In the genomic region with DNA sequence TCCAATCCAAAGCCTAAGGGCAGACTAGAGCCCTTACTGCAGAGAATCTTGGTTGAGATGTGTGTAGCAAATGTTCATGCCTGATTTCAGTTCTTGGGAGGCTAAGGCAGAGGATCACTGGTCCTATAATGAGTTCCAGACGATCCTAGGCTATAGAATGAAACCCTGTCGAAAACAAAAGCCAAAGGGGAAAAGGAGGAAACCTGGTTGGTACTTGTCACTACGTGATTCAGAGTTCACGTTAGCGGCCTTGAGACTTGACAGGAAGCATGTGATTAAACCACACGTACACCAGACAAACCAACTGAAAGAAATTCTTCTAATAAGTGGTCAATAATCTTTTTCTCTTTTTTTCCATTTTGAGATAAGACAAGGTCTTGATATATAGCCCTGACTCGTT, we compare ENCODE assay signal across 38 mouse cellular contexts. TPM values are rescaled to one million over a fixed set of nuclear protein-coding genes. Genes with fewer than 3 reads are reported as not detected.
DNase-seq lines count a peak whose midpoint lies in the region; ATAC-seq lines count a peak whose summit lies in the region.
"Had no signal": no experiment of that assay in that cellular context is flagged by ENCODE, and none has a peak within 500 bp of the region (broad histone marks: within the 10 kb centered on the region; RNA-seq: fewer than 3 reads in every experiment).

No protein-coding gene starts in this region.

- no peaks in the 10 kb centered on the region for H3K9me3 ChIP-seq in midbrain, embryonic 11.5 days (ENCODE audit: control insufficient read depth, low read length)
- no peaks in the 10 kb centered on the region for H3K9me3 ChIP-seq in midbrain, embryonic 10.5 days (replicated peaks)
- H3K9me3 ChIP-seq: embryonic facial prominence, embryonic 13.5 days; forebrain, embryonic 10.5 days; forebrain, embryonic 15.5 days; heart, embryonic 13.5 days; hindbrain, embryonic 10.5 days; hindbrain, embryonic 15.5 days; intestine, embryonic 15.5 days; limb, embryonic 12.5 days; liver, embryonic 15.5 days; midbrain, embryonic 12.5 days; stomach, embryonic 15.5 days had no signal

- H3K36me3 ChIP-seq in midbrain, embryonic 11.5 days (ENCODE audit: control insufficient read depth, insufficient read depth, low read length): no peaks in the 10 kb centered on the region
- H3K36me3 ChIP-seq in midbrain, embryonic 10.5 days: 0 out of 2 replicates have a peak, but pooled peaks cover 6% of the 10 kb centered on the region
- H3K36me3 ChIP-seq: embryonic facial prominence, embryonic 13.5 days; forebrain, embryonic 15.5 days; intestine, embryonic 15.5 days; liver, embryonic 15.5 days; midbrain, embryonic 12.5 days; stomach, embryonic 15.5 days had no signal

- H3K27ac ChIP-seq in midbrain, embryonic 11.5 days (ENCODE audit: low read depth, low read length): no peak overlapping the region
- no peak overlapping the region for H3K27ac ChIP-seq in midbrain, embryonic 10.5 days (replicated peaks)
- H3K27ac ChIP-seq: embryonic facial prominence, embryonic 13.5 days; forebrain, embryonic 10.5 days; forebrain, embryonic 15.5 days; heart, embryonic 13.5 days; hindbrain, embryonic 10.5 days; hindbrain, embryonic 15.5 days; intestine, embryonic 15.5 days; limb, embryonic 12.5 days; liver, embryonic 15.5 days; midbrain, embryonic 12.5 days; stomach, embryonic 15.5 days had no signal

- H3K4me3 ChIP-seq in midbrain, embryonic 11.5 days (ENCODE audit: low read depth, low read length): no peak overlapping the region
- H3K4me3 ChIP-seq in midbrain, embryonic 10.5 days: no peak overlapping the region
- H3K4me3 ChIP-seq: embryonic facial prominence, embryonic 13.5 days; forebrain, embryonic 10.5 days; forebrain, embryonic 15.5 days; heart, embryonic 13.5 days; hindbrain, embryonic 10.5 days; hindbrain, embryonic 15.5 days; intestine, embryonic 15.5 days; limb, embryonic 12.5 days; liver, embryonic 15.5 days; midbrain, embryonic 12.5 days; stomach, embryonic 15.5 days had no signal

- H3K4me1 ChIP-seq in midbrain, embryonic 11.5 days (ENCODE audit: control insufficient read depth, insufficient read depth, low read length): no peaks in the 10 kb centered on the region
- H3K4me1 ChIP-seq in midbrain, embryonic 10.5 days: peaks cover 5% of the 10 kb centered on the region; the same call in 1 of the 2 replicates
- H3K4me1 ChIP-seq: forebrain, embryonic 15.5 days; intestine, embryonic 15.5 days; stomach, embryonic 15.5 days had no signal

- 79% methylated on average over 7 of the region's 7 CpGs for WGBS in midbrain, embryonic 11.5 days
- WGBS in midbrain, embryonic 10.5 days: 80% methylated on average over 7 of the region's 7 CpGs

- no peak for ATAC-seq in midbrain, embryonic 11.5 days (ENCODE audit: low FRiP score)
- ATAC-seq: forebrain, embryonic 15.5 days; intestine, embryonic 15.5 days had no signal

- H3K4me2 ChIP-seq in midbrain, embryonic 11.5 days: no peak overlapping the region
- H3K4me2 ChIP-seq: embryonic facial prominence, embryonic 13.5 days; forebrain, embryonic 15.5 days; heart, embryonic 13.5 days; hindbrain, embryonic 15.5 days; intestine, embryonic 15.5 days; limb, embryonic 12.5 days; liver, embryonic 15.5 days; lung, embryonic 14.5 days; midbrain, embryonic 12.5 days; stomach, embryonic 15.5 days had no signal

- peak; percentile 64 for DNase-seq in midbrain, embryonic 11.5 days (ENCODE audit: low spot score, missing footprints)
- no peak for DNase-seq in midbrain, embryonic 10.5 days (ENCODE audit: low spot score)
- peak; percentile 40 for DNase-seq in T-cell, adult 2 months (ENCODE audit: low spot score)
- DNase-seq in induced T-regulatory cell, adult 2 months (ENCODE audit: low read depth): peak; percentile 71
- no peak for DNase-seq in adrenal gland, adult 18-20 months (ENCODE audit: low spot score in 2 of 2)
- no peak for DNase-seq in spleen, postnatal 10 days (ENCODE audit: low spot score in 2 of 2)
- no peak for DNase-seq in kidney, postnatal 25 days
- DNase-seq in spleen, postnatal 36 days (ENCODE audit: low spot score in 2 of 2): no peak
- DNase-seq: adrenal gland, adult 8-10 months; B cell, adult 2 months; cerebellum, adult 9-10 months; heart, postnatal 10 days; kidney, adult 8-10 months; kidney, postnatal 10 days; lung, embryonic 14.5 days; lung, postnatal 14 days had no signal

- no peaks in the 10 kb centered on the region for H3K27me3 ChIP-seq in midbrain, embryonic 11.5 days (ENCODE audit: control insufficient read depth, insufficient read depth, low read length)
- H3K27me3 ChIP-seq in midbrain, embryonic 10.5 days (ENCODE audit: low read depth, poor library complexity, severe bottlenecking): no peaks in the 10 kb centered on the region
- H3K27me3 ChIP-seq: embryonic facial prominence, embryonic 13.5 days; forebrain, embryonic 15.5 days; heart, embryonic 13.5 days; hindbrain, embryonic 15.5 days; intestine, embryonic 15.5 days; limb, embryonic 12.5 days; liver, embryonic 15.5 days; midbrain, embryonic 12.5 days; stomach, embryonic 15.5 days had no signal

- H3K9ac ChIP-seq in midbrain, embryonic 11.5 days (ENCODE audit: low read length): no peak overlapping the region
- H3K9ac ChIP-seq: embryonic facial prominence, embryonic 13.5 days; forebrain, embryonic 15.5 days; heart, embryonic 13.5 days; hindbrain, embryonic 15.5 days; intestine, embryonic 15.5 days; limb, embryonic 12.5 days; liver, embryonic 15.5 days; lung, embryonic 14.5 days; midbrain, embryonic 12.5 days; stomach, embryonic 15.5 days had no signal

RNA-seq across cellular contexts. Expression of gene Srrm2, which starts 7.0 kb away (rescaled TPM):
- 408 and 439 TPM in 2 replicates for polyA plus RNA-seq in midbrain, embryonic 11.5 days (2014; fragmentation: Nextera tagmentation; extraction: Ambion mirVana)
- 509 and 515 TPM in 2 replicates for polyA plus RNA-seq in midbrain, embryonic 10.5 days (2016; fragmentation: Nextera tagmentation; extraction: Ambion mirVana)
- total RNA-seq in adrenal gland, adult 18-20 months (2021): 100 to 1,000 TPM; 480 to 746 TPM

RNA-seq across cellular contexts. Expression of gene Flywch2, which starts 11.4 kb away (rescaled TPM):
- polyA plus RNA-seq in midbrain, embryonic 11.5 days (2014; fragmentation: Nextera tagmentation; extraction: Ambion mirVana): 20.4 and 20.9 TPM in 2 replicates
- 19.5 and 23.4 TPM in 2 replicates for polyA plus RNA-seq in midbrain, embryonic 10.5 days (2016; fragmentation: Nextera tagmentation; extraction: Ambion mirVana)
- total RNA-seq in adrenal gland, adult 18-20 months (2021): 10 to 100 TPM in 1 of 2 experiments, 1 to 10 TPM in 1; 8.2 to 10.9 TPM
- total RNA-seq: gastrocnemius, adult 8-10 months had no signal

RNA-seq across cellular contexts. Expression of gene Flywch1, which starts 25.9 kb away (rescaled TPM):
- 125 and 142 TPM in 2 replicates for polyA plus RNA-seq in midbrain, embryonic 11.5 days (2014; fragmentation: Nextera tagmentation; extraction: Ambion mirVana)
- polyA plus RNA-seq in midbrain, embryonic 10.5 days (2016; fragmentation: Nextera tagmentation; extraction: Ambion mirVana): 187 and 202 TPM in 2 replicates
- total RNA-seq in adrenal gland, adult 18-20 months (2021): 10 to 100 TPM; 72.5 to 89.3 TPM

RNA-seq across cellular contexts. Expression of gene Elob, which starts 31.6 kb away (rescaled TPM):
- polyA plus RNA-seq in midbrain, embryonic 11.5 days (2014; fragmentation: Nextera tagmentation; extraction: Ambion mirVana): 1,062 and 1,170 TPM in 2 replicates
- polyA plus RNA-seq in midbrain, embryonic 10.5 days (2016; fragmentation: Nextera tagmentation; extraction: Ambion mirVana): 1,078 TPM in 2 replicates
- total RNA-seq in adrenal gland, adult 18-20 months (2021): 100 to 1,000 TPM; 352 to 413 TPM

RNA-seq across cellular contexts. Expression of gene Prss33, which starts 38.5 kb away (rescaled TPM):
- polyA plus RNA-seq in midbrain, embryonic 11.5 days (2014; fragmentation: Nextera tagmentation; extraction: Ambion mirVana): 0.27 TPM in 1 of 2 replicates, not detected in the other
- 0.28 and 0.52 TPM in 2 replicates for polyA plus RNA-seq in midbrain, embryonic 10.5 days (2016; fragmentation: Nextera tagmentation; extraction: Ambion mirVana)
- total RNA-seq in adrenal gland, adult 18-20 months (2021): not detected
- total RNA-seq: adrenal gland, adult 8-10 months; adrenal gland, postnatal 4 days; gastrocnemius, adult 8-10 months; gastrocnemius, postnatal 4 days; heart, adult 8-10 months; heart, postnatal 10 days; layer of hippocampus, postnatal 10 days; left cerebral cortex, adult 18-20 months; left cerebral cortex, postnatal 14 days; liver, adult 2 months had no signal
- polyA plus RNA-seq: cortical plate, adult 2 months; forebrain, embryonic 10.5 days; forebrain, embryonic 15.5 days; heart, embryonic 13.5 days; hindbrain, embryonic 10.5 days; limb, embryonic 12.5 days; liver, adult 2 months; liver, embryonic 15.5 days; lung, embryonic 14.5 days; neural tube, embryonic 14.5 days; stomach, embryonic 15.5 days; urinary bladder, adult 2 months had no signal

Comparison
In these comparisons a context has a peak if more than half of its experiments do, and no peak if none do; other contexts are left out.
1. DNase-seq: peak in midbrain, embryonic 11.5 days (single experiment), T-cell, adult 2 months (single experiment) and induced T-regulatory cell, adult 2 months (single experiment); none in midbrain, embryonic 10.5 days (single experiment), adrenal gland, adult 18-20 months (0 of 2), spleen, postnatal 10 days (0 of 2), kidney, postnatal 25 days (0 of 2) and spleen, postnatal 36 days (0 of 2).